In genomic region chr14:80369448-80370153, GRCm38 (mm10) we compare ENCODE assay signal across 26 mouse cellular contexts.
A peak's percentile ranks its signal among the peaks of the same experiment; 100 is the strongest.
DNase-seq lines count a peak whose midpoint lies in the region; ATAC-seq and TF ChIP-seq lines count a peak whose summit lies in the region.
"Had no signal": no experiment of that assay in that cellular context is flagged by ENCODE, and none has a peak within 500 bp of the region (broad histone marks: within the 10 kb centered on the region; RNA-seq: fewer than 3 reads in every experiment).

No protein-coding gene starts in this region.

- TF ChIP-seq POLR2A in brain, embryonic 14.5 days (IDR thresholded peaks at IDR 0.05; ENCODE audit: borderline replicate concordance, extremely low read depth, insufficient read depth, insufficient read length, poor library complexity, severe bottlenecking): no peak

- no peaks in the 10 kb centered on the region for H3K4me1 ChIP-seq in hindbrain, embryonic 14.5 days (replicated peaks; ENCODE audit: control insufficient read depth, insufficient read depth, low read length)
- H3K4me1 ChIP-seq in hindbrain, embryonic 12.5 days: no peaks in the 10 kb centered on the region
- peaks cover 2% of the 10 kb centered on the region; the same call in 1 of the 2 replicates for H3K4me1 ChIP-seq in forebrain, embryonic 14.5 days (ENCODE audit: control insufficient read depth, insufficient read depth, low read length)
- H3K4me1 ChIP-seq in midbrain, embryonic 14.5 days (ENCODE audit: control insufficient read depth, insufficient read depth, low read length): peaks cover 5% of the 10 kb centered on the region; the same call in 1 of the 2 replicates
- H3K4me1 ChIP-seq: embryonic facial prominence, embryonic 15.5 days; heart, embryonic 12.5 days; limb, embryonic 13.5 days; liver, embryonic 12.5 days; stomach, embryonic 15.5 days had no signal

- peak; percentile 31 for DNase-seq in hindbrain, embryonic 14.5 days (ENCODE audit: low spot score)
- DNase-seq in brain, embryonic 14.5 days (ENCODE audit: low read depth): peak; percentile 76
- peak; percentile 63 for DNase-seq in forebrain, embryonic 14.5 days (ENCODE audit: low spot score)
- DNase-seq in midbrain, embryonic 14.5 days: peak; percentile 51
- DNase-seq in adrenal gland, adult 18-20 months (ENCODE audit: low spot score in 2 of 2): no peak
- no peak for DNase-seq in ovary, postnatal 36 days (ENCODE audit: low spot score)
- DNase-seq: adrenal gland, adult 8-10 months; cerebellum, adult 18-20 months; cerebellum, postnatal 36 days; embryo, embryonic 11 days; gastrocnemius, postnatal 14 days; heart, adult 11 months; heart, postnatal 10 days; layer of hippocampus, adult 9-11 months; lung, adult 18-20 months; lung, postnatal 10 days; right cerebral cortex, postnatal 4 days; thymus, postnatal 25 days had no signal

- no peaks in the 10 kb centered on the region for H3K9me3 ChIP-seq in hindbrain, embryonic 14.5 days (ENCODE audit: control insufficient read depth, low read length)
- H3K9me3 ChIP-seq in hindbrain, embryonic 12.5 days (replicated peaks): no peaks in the 10 kb centered on the region
- H3K9me3 ChIP-seq in forebrain, embryonic 14.5 days (replicated peaks; ENCODE audit: control insufficient read depth, low read length): no peaks in the 10 kb centered on the region
- no peaks in the 10 kb centered on the region for H3K9me3 ChIP-seq in midbrain, embryonic 14.5 days (ENCODE audit: control insufficient read depth, low read length)
- H3K9me3 ChIP-seq: embryonic facial prominence, embryonic 15.5 days; heart, embryonic 12.5 days; limb, embryonic 13.5 days; liver, embryonic 12.5 days; stomach, embryonic 15.5 days had no signal

- WGBS in hindbrain, embryonic 14.5 days: 45% methylated on average over 11 of the region's 11 CpGs
- 61% methylated on average over 11 of the region's 11 CpGs for WGBS in hindbrain, embryonic 12.5 days
- 19% methylated on average over 11 of the region's 11 CpGs for WGBS in forebrain, embryonic 14.5 days
- WGBS in midbrain, embryonic 14.5 days: 25% methylated on average over 11 of the region's 11 CpGs

- H3K4me2 ChIP-seq in hindbrain, embryonic 14.5 days (replicated peaks): no peak overlapping the region
- no peak overlapping the region for H3K4me2 ChIP-seq in hindbrain, embryonic 12.5 days (replicated peaks)
- H3K4me2 ChIP-seq in forebrain, embryonic 14.5 days (ENCODE audit: low read length): peak overlapping the region; percentile 31
- H3K4me2 ChIP-seq in midbrain, embryonic 14.5 days (ENCODE audit: low read length): no peak overlapping the region
- H3K4me2 ChIP-seq: embryonic facial prominence, embryonic 15.5 days; heart, embryonic 12.5 days; limb, embryonic 13.5 days; liver, embryonic 12.5 days; stomach, embryonic 15.5 days had no signal

- H3K36me3 ChIP-seq in hindbrain, embryonic 14.5 days (replicated peaks; ENCODE audit: control insufficient read depth, insufficient read depth): no peaks in the 10 kb centered on the region
- no peaks in the 10 kb centered on the region for H3K36me3 ChIP-seq in hindbrain, embryonic 12.5 days
- no peaks in the 10 kb centered on the region for H3K36me3 ChIP-seq in forebrain, embryonic 14.5 days (ENCODE audit: control insufficient read depth, insufficient read depth, low read length)
- H3K36me3 ChIP-seq in midbrain, embryonic 14.5 days (ENCODE audit: control insufficient read depth, insufficient read depth, low read length): no peaks in the 10 kb centered on the region
- H3K36me3 ChIP-seq: embryonic facial prominence, embryonic 15.5 days; heart, embryonic 12.5 days; limb, embryonic 13.5 days; liver, embryonic 12.5 days; stomach, embryonic 15.5 days had no signal

- no peak overlapping the region for H3K4me3 ChIP-seq in hindbrain, embryonic 14.5 days (replicated peaks; ENCODE audit: low read length)
- H3K4me3 ChIP-seq in hindbrain, embryonic 12.5 days: no peak overlapping the region
- no peak overlapping the region for H3K4me3 ChIP-seq in forebrain, embryonic 14.5 days (ENCODE audit: low read depth, low read length)
- no peak overlapping the region for H3K4me3 ChIP-seq in midbrain, embryonic 14.5 days (replicated peaks; ENCODE audit: low read depth, low read length)
- H3K4me3 ChIP-seq: embryonic facial prominence, embryonic 15.5 days; heart, embryonic 12.5 days; limb, embryonic 13.5 days; liver, embryonic 12.5 days; stomach, embryonic 15.5 days had no signal

- no peak overlapping the region for H3K9ac ChIP-seq in hindbrain, embryonic 14.5 days
- no peak overlapping the region for H3K9ac ChIP-seq in hindbrain, embryonic 12.5 days
- H3K9ac ChIP-seq in forebrain, embryonic 14.5 days (ENCODE audit: low read length): no peak overlapping the region
- no peak overlapping the region for H3K9ac ChIP-seq in midbrain, embryonic 14.5 days (replicated peaks; ENCODE audit: low read length)
- H3K9ac ChIP-seq: embryonic facial prominence, embryonic 15.5 days; heart, embryonic 12.5 days; limb, embryonic 13.5 days; liver, embryonic 12.5 days; stomach, embryonic 15.5 days had no signal

- no peak for TF ChIP-seq CTCF in brain, embryonic 14.5 days (IDR thresholded peaks at IDR 0.05; ENCODE audit: borderline replicate concordance, extremely low read depth, insufficient read depth, insufficient read length)

- ATAC-seq in hindbrain, embryonic 14.5 days (ENCODE audit: low FRiP score): peak; percentile 66; the same call in 1 of the 2 replicates
- no peak for ATAC-seq in hindbrain, embryonic 12.5 days (ENCODE audit: low FRiP score)
- ATAC-seq in forebrain, embryonic 14.5 days: peak; percentile 82
- ATAC-seq in midbrain, embryonic 14.5 days (ENCODE audit: low FRiP score, low TSS enrichment): peak; percentile 37; the same call in 1 of the 2 replicates
- ATAC-seq: intestine, postnatal 0 days; liver, embryonic 12.5 days had no signal

- H3K27me3 ChIP-seq in hindbrain, embryonic 14.5 days (ENCODE audit: control insufficient read depth, insufficient read depth, low read length): no peaks in the 10 kb centered on the region
- no peaks in the 10 kb centered on the region for H3K27me3 ChIP-seq in hindbrain, embryonic 12.5 days
- H3K27me3 ChIP-seq in forebrain, embryonic 14.5 days (replicated peaks; ENCODE audit: control insufficient read depth, insufficient read depth, low read length): no peaks in the 10 kb centered on the region
- no peaks in the 10 kb centered on the region for H3K27me3 ChIP-seq in midbrain, embryonic 14.5 days (ENCODE audit: control insufficient read depth, insufficient read depth, low read length)
- H3K27me3 ChIP-seq: embryonic facial prominence, embryonic 15.5 days; heart, embryonic 12.5 days; limb, embryonic 13.5 days; liver, embryonic 12.5 days; stomach, embryonic 15.5 days had no signal

- H3K27ac ChIP-seq in hindbrain, embryonic 14.5 days: no peak overlapping the region
- no peak overlapping the region for H3K27ac ChIP-seq in hindbrain, embryonic 12.5 days
- H3K27ac ChIP-seq in forebrain, embryonic 14.5 days (ENCODE audit: low read depth, low read length): no peak overlapping the region
- no peak overlapping the region for H3K27ac ChIP-seq in midbrain, embryonic 14.5 days (replicated peaks; ENCODE audit: low read depth, low read length)
- H3K27ac ChIP-seq: embryonic facial prominence, embryonic 15.5 days; kidney, postnatal 0 days; limb, embryonic 13.5 days; liver, embryonic 12.5 days; stomach, embryonic 15.5 days had no signal

Comparison
In these comparisons a context has a peak if more than half of its experiments do, and no peak if none do; other contexts are left out.
1. DNase-seq: peak in hindbrain, embryonic 14.5 days (single experiment), brain, embryonic 14.5 days (single experiment), forebrain, embryonic 14.5 days (single experiment) and midbrain, embryonic 14.5 days (single experiment); none in adrenal gland, adult 18-20 months (0 of 2) and ovary, postnatal 36 days (single experiment).